Mouse (Mus musculus) neutrophil, adult 5-6 weeks (primary cell): ENCODE data around the gene Lyst. TPM values are rescaled to one million over a fixed set of nuclear protein-coding genes. Genes with fewer than 3 reads are reported as not detected.
A peak's percentile ranks its signal among the peaks of the same experiment; 100 is the strongest.
"Not testable (repeated sequence)": the region's sequence is repeated elsewhere in the genome, so short reads cannot be mapped to it uniquely, and the experiment has no call there.

Experiments
- ATAC-seq: fragments of 151-379, 151-347 bp; 2 replicates; pipeline ENCODE4 v1.8.0; 2017; ENCODE audit warnings: mild to moderate bottlenecking, moderate TSS enrichment; ENCODE audit not compliant: insufficient number of reproducible peaks, poor library complexity, low FRiP score, severe bottlenecking; ENCODE audit errors: extremely low read depth
- total RNA-seq: library from RNA; stranded (forward); fragments of 200-1000 nt; gene quantifications from 2 replicates; pipeline ENCODE4 v1.2.3, GENCODE M21; 2017

The Lyst gene
- total RNA-seq, 1 experiment from 2014 or later: 463 TPM

DNA sequence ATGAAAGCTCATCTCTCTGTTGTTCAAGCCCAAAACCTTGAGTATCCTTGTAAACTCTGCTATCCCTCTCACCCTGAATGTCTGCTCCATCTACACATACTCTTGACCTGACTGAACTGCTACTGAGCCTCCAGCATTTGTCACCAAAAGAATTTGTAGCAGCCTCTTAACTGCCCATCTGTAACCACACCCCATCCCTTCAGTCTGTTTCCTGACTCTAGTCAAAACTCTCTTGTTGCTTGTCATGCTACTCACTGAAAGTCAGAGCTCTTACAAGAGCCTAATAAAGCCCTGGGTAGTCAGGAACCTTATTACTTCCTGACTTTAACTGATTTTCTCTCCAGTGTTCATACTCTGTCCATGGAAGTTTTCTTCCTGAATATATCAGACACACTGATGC is 133.6 kb downstream of the Lyst start:
- ATAC-seq: no peak

DNA sequence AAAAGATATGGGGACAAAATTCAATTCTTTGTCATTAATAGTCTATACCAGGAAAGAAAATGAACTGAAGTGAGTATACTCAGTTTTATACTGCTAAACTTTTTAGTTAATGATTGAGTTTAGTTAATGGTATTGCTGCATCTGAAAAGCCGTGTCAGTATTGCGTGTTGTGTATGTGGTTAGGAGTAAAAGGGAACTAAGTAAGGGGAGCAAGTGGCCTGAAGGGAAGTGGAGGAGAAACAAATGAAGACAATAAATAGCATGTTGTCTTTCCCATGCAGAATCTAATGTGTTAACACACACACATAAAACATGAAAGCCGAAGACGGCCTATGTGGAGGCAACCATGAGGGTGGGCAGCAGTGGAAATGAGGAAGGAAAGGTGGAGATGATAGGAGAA is 149.0 kb downstream of the Lyst start:
- ATAC-seq: no peak

DNA sequence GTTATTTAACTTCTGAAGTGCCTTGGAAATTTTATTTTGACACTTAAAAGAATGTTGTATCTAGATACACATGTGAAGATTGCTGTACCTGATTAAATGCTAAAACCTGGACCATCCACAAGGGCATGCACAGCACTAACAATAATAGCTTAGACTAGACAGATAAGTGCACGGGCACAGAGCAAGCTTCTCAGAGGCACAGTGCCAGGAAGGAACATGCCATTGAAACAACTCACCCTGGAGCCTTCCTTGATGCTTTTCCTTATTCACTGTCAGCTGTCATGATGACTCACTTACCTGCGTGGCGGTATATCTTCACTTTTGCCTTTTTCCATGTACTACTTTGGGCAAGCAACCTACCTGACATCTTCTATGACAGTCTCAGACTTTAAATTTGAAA is 155.7 kb downstream of the Lyst start:
- ATAC-seq: no peak

DNA sequence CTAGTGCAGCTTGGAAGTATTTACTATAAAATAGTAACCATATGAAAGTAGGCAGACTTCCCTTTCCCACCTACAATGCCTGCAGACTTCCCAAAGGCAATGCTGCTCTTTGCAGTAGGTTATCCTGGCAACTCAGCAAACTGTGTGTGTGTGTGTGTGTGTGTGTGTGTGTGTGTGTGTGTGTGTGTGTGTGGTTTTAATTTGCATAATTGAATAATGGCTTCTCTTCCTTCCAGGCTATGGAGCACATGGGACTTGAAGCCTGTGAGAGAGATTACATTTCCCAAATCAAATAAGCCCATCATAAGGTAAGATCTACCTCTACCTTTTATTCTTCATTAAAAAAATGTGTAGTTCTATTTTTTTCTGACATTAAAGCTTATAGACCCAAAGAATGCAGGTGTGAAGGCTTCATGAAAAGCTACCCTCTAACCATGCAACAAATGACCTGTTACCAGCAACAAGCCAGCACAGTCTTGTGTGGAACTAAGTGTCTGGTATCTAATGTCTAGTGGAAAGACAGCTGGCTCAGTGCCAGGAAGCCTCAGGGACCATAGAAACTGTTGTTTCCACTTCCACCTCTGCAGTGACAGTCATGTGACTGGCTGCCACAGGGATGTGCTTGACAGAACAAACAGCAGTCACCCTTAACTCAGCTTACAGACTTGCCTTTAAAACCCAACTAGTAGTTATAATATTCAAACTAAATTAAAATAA is 185.7 kb downstream of the Lyst start:
- peak; percentile 66; the same call in 1 of the 2 replicates for ATAC-seq

DNA sequence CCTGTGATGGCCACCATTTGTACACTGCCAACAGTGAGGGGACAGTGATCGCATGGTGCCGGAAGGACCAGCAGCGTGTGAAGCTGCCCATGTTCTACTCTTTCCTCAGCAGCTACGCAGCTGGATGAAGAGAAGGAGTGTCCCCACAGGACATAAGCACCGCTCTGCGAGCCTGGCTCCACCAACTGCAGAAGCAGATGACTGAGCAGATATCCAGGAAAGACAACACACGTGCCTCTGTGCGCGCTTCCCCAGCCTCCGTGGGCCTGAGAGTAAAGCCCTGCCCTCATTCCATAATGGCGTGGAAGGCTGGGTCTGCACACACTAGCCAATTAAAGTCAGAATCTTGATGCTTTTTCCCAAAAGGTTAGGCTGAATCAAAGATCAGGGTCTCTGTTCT is 186.9 kb downstream of the Lyst start:
- no peak for ATAC-seq

DNA sequence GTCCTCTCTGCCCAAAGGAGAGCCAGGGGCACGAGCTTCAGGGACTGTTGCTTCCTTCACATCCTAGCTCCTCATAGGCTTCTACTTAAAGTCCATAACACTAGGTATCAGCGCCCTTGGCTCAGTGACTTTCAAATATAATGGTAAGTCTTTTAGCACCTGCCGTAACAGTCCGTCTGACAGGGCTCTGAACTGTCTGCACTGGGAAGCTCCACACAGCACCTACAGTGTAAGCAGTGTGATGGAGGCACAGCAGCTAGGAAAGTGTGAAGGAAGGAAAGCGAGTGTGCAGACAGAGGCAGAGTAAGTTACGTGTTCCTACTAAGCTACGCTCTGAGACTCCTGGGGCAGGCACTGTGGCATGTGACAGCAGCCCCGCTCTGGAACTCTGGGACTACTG is 187.5 kb downstream of the Lyst start:
- no peak for ATAC-seq

DNA sequence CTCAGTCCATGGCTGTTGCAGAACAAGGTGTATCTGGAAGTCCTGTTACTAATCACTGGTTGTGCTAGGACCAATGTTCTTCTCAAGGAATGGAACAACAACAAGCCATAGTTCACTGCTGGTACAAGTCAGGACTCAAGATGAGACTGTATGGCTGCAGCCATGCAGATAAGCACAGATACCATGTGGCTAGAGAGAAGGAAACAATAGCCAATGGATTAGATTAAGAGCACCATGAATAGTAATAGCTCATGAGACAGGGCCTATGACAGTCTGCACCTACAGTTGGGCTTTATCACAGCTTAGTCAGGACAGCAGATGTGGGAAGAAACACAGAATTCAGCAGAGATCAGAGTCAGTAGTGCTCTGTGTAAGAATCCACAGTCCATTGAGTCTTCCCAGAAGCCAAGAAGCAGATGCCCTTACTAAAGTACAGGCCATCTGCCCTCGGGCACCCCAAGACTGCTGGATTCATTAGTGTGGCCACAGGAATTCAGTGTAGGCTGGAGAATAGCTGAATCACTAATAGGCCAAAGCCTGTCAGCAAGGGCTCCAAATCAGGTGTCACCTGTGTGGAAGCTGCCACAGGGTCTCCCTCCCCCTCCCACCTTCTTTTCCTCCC is 188.8 kb downstream of the Lyst start:
- no peak for ATAC-seq

DNA sequence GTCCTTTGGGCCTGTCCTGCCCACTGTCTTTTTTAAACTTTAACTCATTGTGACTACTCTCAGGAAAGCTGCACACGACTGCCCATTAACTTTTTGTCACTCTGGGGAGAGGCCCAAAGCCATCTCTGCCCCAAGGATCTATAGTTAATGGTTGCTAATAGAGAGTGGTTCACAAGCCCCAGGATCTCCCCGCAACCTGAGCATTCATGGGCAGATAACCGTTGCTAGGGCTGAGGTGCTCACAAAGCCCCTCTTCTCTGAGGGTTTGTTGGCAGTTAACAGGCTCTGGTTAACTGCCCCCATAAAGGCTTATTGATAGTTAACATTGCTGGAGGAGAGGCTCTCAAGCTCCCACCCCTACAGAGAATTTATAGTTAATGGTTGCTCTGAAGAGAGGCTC is 190.1 kb downstream of the Lyst start:
- ATAC-seq: no peak

DNA sequence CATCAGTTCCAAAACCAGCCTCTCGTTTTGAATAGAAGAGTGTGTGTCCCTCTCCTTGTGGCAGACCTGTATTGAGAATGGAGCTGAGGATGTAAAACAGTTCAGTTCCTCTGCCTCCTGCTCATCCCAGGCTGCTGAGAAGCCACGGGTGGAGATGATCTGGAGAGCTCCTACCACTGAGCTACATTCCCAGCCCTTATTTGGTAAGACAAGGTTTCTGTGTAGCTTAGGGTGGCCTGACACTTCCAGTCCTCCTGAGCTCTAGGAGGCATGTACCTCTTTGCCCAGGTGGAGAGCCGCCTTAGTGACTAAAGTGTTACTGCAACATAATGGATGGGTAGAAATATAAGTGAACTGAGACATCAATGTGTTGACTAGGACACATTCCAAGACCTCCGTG is 190.8 kb downstream of the Lyst start:
- no peak for ATAC-seq

DNA sequence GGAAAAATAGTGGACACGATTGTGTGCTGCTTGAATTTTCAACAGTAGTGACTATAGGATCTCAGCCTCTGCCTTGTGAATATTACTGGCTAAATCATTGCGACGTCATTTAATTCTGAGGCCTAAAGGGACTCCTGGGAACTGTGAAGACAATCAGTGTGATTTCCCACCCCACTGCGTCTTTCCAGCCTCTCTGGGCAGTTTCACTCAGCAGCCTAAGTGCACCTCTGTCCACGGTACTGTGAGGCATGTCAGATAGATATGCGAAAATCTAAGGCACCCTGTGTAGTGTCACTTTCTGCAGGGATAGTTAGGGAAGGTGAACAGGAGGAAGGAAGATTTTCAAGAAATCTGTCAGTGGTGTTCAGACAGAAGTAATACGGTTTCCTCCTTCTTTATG is 193.1 kb downstream of the Lyst start:
- no peak for ATAC-seq

DNA sequence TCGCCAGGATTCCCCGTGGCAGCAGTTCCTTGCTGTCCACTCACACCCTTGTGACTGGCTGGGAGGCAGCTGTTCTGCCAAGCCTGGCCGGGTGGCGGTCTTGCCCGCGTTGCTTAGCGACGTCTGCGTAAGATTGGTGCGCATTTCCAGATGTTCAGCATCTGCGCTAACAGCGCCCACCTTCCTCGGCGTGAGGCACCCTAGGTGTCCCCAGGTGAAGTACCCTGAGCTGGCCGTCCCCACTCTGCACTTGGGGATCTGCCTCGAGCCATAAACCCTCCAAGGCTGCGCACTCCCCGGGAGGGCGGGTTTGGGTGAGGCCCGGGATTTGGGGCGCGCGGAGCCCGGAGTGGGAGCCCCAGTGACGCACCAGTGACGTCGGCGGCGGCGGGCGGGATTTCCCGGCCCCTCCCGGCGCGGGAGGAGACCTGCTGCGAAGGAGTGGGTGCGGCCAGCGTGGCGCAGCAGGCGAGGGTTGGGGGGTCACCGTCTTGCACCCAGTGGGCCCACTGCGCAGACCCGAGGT is 193.8 kb downstream of the Lyst start, which contains the start of gene Gng4:
Gene Gng4, plus strand, starts transcription at position 166 of the 526 bp plus-strand sequence.
- no peak for ATAC-seq

DNA sequence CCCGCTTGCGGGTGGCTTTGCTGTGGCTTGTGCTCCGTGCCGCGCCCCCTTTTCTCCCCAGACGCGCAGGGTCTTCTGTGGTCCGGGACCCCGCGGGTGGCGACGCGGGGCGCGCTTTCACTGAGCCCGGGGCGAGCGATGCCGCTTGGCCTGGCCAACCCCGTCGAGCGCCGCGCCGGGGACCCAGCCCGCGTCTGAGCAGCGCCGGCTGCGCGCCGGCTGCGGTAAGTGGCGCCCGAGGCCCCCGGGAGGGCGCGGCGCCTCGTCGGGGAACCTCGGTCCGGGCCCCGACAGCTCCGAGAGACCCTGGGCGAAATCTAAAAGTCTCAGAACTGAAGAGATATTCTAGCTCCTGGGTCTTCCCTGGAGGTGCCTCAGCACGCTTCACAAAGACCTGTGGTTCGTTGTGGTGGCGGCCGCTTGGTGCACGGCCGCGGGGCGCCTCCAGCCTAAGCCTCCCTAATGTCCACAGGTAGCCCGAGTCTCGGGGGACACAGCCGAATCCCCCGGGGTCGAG is 194.3 kb downstream of the Lyst start:
- no peak for ATAC-seq

DNA sequence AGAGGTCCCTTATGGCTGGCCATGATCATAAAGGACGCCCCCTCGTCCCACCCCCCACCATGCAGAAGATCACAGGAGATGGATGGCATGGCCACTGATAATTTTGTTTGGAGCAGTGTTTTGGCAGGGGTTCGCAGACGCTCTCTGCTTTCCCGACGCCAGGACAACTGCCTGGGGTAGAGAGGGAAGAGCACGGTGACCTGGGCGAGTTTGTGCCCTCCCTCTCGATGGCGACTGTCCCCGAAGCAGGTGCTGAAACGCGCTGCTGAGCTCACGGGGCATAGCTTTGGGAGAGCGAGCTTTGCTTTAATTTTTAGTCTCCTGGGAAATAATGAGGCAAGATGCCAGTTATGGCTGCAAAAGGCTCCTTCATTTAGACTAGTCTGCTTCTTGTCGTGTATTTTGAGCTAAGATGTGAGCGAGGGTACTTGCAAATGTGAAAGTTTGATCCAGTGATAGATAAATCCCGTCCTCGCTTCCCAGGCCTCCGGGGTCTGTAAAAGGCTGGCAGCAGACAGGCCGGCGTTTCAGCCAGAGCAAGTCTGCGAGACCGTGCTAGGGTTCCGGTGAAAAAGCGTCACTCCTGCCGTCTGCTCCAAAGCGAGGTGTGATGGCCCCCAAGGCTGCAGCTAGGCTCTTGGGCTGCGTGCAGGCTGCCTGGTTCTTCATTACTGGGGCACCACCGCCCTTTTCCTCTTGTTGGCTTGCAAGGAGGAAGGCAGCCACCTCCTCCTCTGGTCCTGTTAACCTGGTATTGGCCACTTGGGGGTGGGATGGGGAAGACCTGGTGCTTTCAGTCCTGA is 195.0 kb downstream of the Lyst start:
- no peak for ATAC-seq

DNA sequence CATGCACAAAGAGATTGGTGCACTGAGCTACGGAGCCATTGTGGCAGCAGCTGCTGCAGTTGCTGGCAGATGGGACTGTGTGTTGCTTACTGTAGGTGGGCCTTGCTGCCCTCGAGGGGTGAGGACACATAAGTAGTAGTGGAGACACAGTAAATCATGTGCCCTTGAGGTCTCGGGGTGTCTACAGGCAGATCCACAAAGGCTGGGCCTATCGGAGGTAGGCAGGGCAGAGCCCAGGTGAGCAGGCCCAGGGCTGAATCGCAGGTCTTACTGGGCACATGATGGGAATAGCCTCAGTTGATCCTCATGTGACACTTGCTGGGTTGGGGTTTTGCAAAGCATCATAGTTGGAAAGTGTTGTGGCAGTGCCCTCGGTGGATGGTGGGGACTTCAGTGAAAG is 196.8 kb downstream of the Lyst start:
- ATAC-seq: no peak

DNA sequence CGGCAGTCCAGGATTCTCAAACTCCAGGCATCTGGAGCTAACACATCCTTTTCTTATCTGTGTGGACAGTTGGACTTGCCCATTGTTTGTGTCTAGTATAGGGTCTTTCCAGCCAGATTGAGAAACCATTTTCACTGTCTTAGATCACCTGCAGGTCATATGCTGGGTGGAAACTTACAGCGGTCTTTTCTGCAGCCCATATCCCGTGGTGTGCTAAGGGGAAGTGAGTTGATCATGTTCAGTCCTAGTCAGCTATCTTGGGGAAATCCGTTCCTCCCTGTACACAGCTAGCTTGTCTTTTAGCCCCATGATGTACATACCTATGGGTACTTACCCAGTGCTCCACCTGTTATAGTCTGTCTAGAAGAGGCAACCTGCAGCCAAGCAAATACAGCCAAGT is 197.9 kb downstream of the Lyst start:
- ATAC-seq: no peak

DNA sequence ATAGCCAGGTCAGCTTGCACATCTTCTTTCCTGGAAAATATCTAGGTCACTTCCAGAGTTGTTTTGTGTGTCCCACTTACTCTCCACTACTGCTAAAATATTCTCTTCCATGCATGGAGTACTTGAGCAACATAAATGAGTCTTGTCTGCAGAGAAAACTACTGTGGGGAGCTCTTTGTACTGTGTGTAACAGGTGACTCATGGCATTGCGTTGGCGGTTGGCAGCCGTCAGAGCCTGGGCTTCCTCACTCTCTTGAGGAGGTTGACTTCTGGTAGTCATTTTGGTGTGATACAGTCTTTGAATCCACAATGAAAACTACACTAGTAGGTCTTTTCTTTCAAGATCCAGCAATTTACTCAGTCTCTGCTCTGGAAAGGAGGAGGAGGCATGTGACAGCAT is 201.8 kb downstream of the Lyst start:
- no peak for ATAC-seq

DNA sequence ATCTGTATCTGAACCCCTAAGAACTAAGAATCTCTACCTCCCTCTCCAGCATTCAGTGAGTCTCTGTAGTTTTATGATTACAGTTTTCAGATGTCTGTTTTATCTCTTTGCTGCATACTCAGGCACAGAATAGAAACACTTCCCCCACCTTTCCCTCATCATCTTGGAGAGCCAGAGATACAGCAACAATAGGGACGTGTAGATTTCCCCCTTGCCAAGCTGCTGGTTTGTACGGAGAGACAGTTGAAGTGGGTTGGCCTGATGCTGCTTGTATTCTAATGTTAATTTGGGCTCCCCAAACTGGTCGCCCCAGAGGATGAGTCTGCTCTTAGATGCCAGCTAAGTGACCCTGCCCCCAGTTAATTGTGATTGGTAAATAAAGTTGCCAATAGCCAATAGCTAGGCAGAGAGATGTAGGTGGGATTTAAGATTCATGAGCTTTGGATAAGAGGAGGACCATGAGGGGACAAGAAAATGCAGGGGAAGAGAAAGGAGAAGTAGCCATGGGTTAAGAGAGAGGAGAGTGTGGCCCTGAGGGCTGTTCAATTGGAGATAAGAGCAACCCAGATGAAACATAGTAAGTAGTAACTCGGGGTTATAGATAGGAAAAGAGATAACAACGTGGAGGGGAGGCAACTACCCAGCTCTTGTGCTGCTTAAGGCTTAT is 205.1 kb downstream of the Lyst start:
- no peak for ATAC-seq

DNA sequence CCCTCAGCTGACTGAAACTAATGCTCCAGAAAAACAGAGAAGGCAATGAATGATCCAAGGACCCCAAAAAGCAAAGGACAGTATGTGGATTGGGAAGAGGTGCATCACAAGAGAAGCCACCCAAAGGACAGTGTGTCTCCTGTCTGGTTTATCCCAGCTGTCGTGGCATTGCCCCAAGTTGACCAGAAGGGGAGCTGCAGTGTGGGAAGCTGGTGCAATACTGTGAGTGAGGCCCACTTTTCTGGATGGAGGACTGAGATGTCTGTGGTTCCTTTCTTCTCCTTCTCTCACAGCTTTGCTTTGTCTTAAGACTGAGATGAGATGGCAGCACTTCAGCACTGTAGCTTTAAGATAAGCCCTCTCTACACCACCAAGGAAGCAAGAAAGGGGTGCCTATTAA is 205.9 kb downstream of the Lyst start:
- no peak for ATAC-seq

DNA sequence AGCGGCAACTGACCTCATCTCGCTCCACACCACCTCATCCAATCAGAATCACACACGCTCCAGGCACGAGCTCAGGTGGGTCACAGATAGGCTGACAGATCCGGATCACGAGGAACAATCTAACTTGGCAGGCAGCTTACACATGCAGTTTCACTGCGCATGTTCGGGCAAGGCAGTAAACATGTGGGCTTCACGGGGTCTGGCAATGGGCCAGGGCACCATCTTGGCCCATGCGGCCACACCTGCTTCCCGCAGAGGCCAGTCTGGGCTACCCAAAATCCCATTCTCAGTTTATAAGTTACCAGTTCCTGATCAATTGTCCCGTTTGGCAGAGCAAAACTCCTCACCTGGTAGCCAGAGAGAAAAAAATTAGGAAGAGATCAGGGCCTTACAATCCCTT is 207.6 kb downstream of the Lyst start:
- ATAC-seq: not testable (repeated sequence)
